Comparison of ENCODE assay signal across 18 mouse cellular contexts in the genomic region with DNA sequence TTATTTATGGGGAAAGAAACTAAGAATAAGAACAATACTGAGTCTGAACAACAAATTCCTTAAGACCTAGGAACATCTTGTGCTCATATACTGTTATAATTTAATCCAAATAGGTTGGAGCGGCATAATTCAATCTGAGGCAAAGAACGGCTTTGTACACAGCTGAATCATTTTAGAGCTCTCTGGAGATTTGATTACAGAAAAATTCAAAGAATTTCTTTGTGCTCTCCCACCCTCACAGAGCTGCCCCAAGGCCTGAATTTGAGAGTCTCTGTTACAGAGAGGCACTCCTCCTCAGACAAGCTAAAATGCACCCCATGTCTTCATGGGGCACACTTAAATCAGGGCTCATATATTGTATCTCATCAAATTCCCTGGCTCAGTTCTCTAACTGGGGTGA.
A peak's percentile ranks its signal among the peaks of the same experiment; 100 is the strongest.
DNase-seq lines count a peak whose midpoint lies in the region; ATAC-seq and TF ChIP-seq lines count a peak whose summit lies in the region.
"Had no signal": no experiment of that assay in that cellular context is flagged by ENCODE, and none has a peak within 500 bp of the region (broad histone marks: within the 10 kb centered on the region; RNA-seq: fewer than 3 reads in every experiment).

No protein-coding gene starts in this region.

- 42% methylated on average over 2 of the region's 2 CpGs for WGBS in heart, embryonic 11.5 days (ENCODE audit: insufficient replicate concordance)
- 15% methylated on average over 2 of the region's 2 CpGs for WGBS in embryonic facial prominence, embryonic 12.5 days
- 93% methylated on average over 2 of the region's 2 CpGs for WGBS in cerebellum, adult 2 months

- H3K4me2 ChIP-seq in heart, embryonic 11.5 days = no peak overlapping the region
- H3K4me2 ChIP-seq in embryonic facial prominence, embryonic 12.5 days (replicated peaks) = no peak overlapping the region
- H3K4me2 ChIP-seq: forebrain, embryonic 12.5 days; hindbrain, embryonic 12.5 days; limb, embryonic 12.5 days had no signal

- no peaks in the 10 kb centered on the region for H3K9me3 ChIP-seq in heart, embryonic 11.5 days (replicated peaks; ENCODE audit: control insufficient read depth, low read length)
- H3K9me3 ChIP-seq in embryonic facial prominence, embryonic 12.5 days = no peaks in the 10 kb centered on the region
- H3K9me3 ChIP-seq: forebrain, embryonic 12.5 days; hindbrain, embryonic 12.5 days; limb, embryonic 12.5 days had no signal

- H3K9ac ChIP-seq in heart, embryonic 11.5 days (ENCODE audit: low read depth, low read length) = no peak overlapping the region
- no peak overlapping the region for H3K9ac ChIP-seq in embryonic facial prominence, embryonic 12.5 days
- H3K9ac ChIP-seq: forebrain, embryonic 12.5 days; hindbrain, embryonic 12.5 days; limb, embryonic 12.5 days; liver, embryonic 14.5 days had no signal

- no peak for DNase-seq in heart, adult 8-10 months (ENCODE audit: low spot score)
- DNase-seq in kidney, postnatal 14 days = peak; percentile 34
- no peak for DNase-seq in kidney, adult 9 months
- DNase-seq in Muller cell, postnatal 12 days (ENCODE audit: inconsistent ontology term) = peak; percentile 76
- DNase-seq in cerebellum, adult 2 months = no peak
- DNase-seq in cerebellum, postnatal 10 days = no peak
- DNase-seq: cerebellum, adult 9-10 months; gastrocnemius, postnatal 25 days; lung, postnatal 14 days; thymus, postnatal 36 days had no signal

- no peak for TF ChIP-seq CTCF in cerebellum, adult 2 months (IDR thresholded peaks at IDR 0.05; ENCODE audit: borderline replicate concordance, insufficient read depth, low read depth, low read length)

- peak overlapping the region; percentile 55; the same call in 1 of the 2 replicates for H3K27ac ChIP-seq in heart, embryonic 11.5 days (ENCODE audit: low read depth, low read length)
- H3K27ac ChIP-seq in embryonic facial prominence, embryonic 12.5 days = peak overlapping the region; percentile 81; the same call in 1 of the 2 replicates
- no peak overlapping the region for H3K27ac ChIP-seq in cerebellum, adult 2 months (ENCODE audit: insufficient read depth, low read length)
- H3K27ac ChIP-seq: forebrain, embryonic 12.5 days; hindbrain, embryonic 12.5 days; limb, embryonic 12.5 days; liver, embryonic 14.5 days had no signal

- TF ChIP-seq POLR2A in cerebellum, adult 2 months (IDR thresholded peaks at IDR 0.05; ENCODE audit: borderline replicate concordance, insufficient read depth, low read length) = no peak

- H3K4me1 ChIP-seq in heart, embryonic 11.5 days (ENCODE audit: control insufficient read depth, insufficient read depth, low read length) = peaks cover 12% of the 10 kb centered on the region
- peaks cover 11% of the 10 kb centered on the region for H3K4me1 ChIP-seq in embryonic facial prominence, embryonic 12.5 days
- H3K4me1 ChIP-seq in cerebellum, adult 2 months (ENCODE audit: control insufficient read depth, insufficient read depth, low read length) = no peaks in the 10 kb centered on the region; the same call in 1 of the 2 replicates
- H3K4me1 ChIP-seq: forebrain, embryonic 12.5 days; hindbrain, embryonic 12.5 days had no signal

- no peaks in the 10 kb centered on the region for H3K27me3 ChIP-seq in heart, embryonic 11.5 days (ENCODE audit: control insufficient read depth, insufficient read depth, low read length)
- no peaks in the 10 kb centered on the region for H3K27me3 ChIP-seq in embryonic facial prominence, embryonic 12.5 days
- no peaks in the 10 kb centered on the region for H3K27me3 ChIP-seq in cerebellum, adult 2 months (ENCODE audit: control insufficient read depth, insufficient read depth, low read length)
- H3K27me3 ChIP-seq: forebrain, embryonic 12.5 days; hindbrain, embryonic 12.5 days; limb, embryonic 12.5 days; Patski had no signal

- ATAC-seq in heart, embryonic 11.5 days (replicated peaks; ENCODE audit: insufficient number of reproducible peaks, low FRiP score, low TSS enrichment) = no peak
- peak; percentile 56; the same call in 1 of the 2 replicates for ATAC-seq in embryonic facial prominence, embryonic 12.5 days (ENCODE audit: insufficient number of reproducible peaks, insufficient read depth, low FRiP score, low TSS enrichment)
- ATAC-seq: activated CD4-positive, CD25-positive, alpha-beta regulatory T cell, adult 4 months; Patski had no signal

- no peaks in the 10 kb centered on the region for H3K36me3 ChIP-seq in heart, embryonic 11.5 days (ENCODE audit: control insufficient read depth, insufficient read depth, low read length)
- no peaks in the 10 kb centered on the region for H3K36me3 ChIP-seq in embryonic facial prominence, embryonic 12.5 days
- H3K36me3 ChIP-seq: forebrain, embryonic 12.5 days; hindbrain, embryonic 12.5 days; limb, embryonic 12.5 days had no signal

- no peak overlapping the region for H3K4me3 ChIP-seq in heart, embryonic 11.5 days (ENCODE audit: low read depth, low read length)
- no peak overlapping the region for H3K4me3 ChIP-seq in embryonic facial prominence, embryonic 12.5 days
- H3K4me3 ChIP-seq in cerebellum, adult 2 months (replicated peaks; ENCODE audit: insufficient read depth, low read depth, low read length) = no peak overlapping the region
- H3K4me3 ChIP-seq: forebrain, embryonic 12.5 days; hindbrain, embryonic 12.5 days; limb, embryonic 12.5 days had no signal

Comparison
In these comparisons a context has a peak if more than half of its experiments do, and no peak if none do; other contexts are left out.
1. DNase-seq: peak in kidney, postnatal 14 days (single experiment) and Muller cell, postnatal 12 days (single experiment); none in heart, adult 8-10 months (single experiment), kidney, adult 9 months (single experiment), cerebellum, adult 2 months (0 of 2) and cerebellum, postnatal 10 days (0 of 2).